Mouse (Mus musculus) heart, embryonic 14.5 days (tissue): ENCODE measurements at regions not wholly inside any gene's neighbourhood (a gene's known extent, or its start where the extent isn't known, plus 50 kb on each side); places are given as distances from the start of the nearest gene placed in this dataset.
"Not testable (repeated sequence)": the region's sequence is repeated elsewhere in the genome, so short reads cannot be mapped to it uniquely, and the experiment has no call there.

ENCODE experiments used
- ATAC-seq: fragments of 200-750 bp; cut with Nextera tagmentation; 2 replicates; pipeline ENCODE4 v1.8.0; 2017; ENCODE audit warnings: low read depth, moderate TSS enrichment; ENCODE audit not compliant: insufficient number of reproducible peaks, insufficient read depth, low FRiP score
- H3K27ac ChIP-seq, 2 experiments: fragments of 200-500 bp in 1 of 2; fragments of 300-500 bp in 1 of 2; sonication (generic) in 1 of 2; replicated peaks in 1 of 2; 2 replicates each; pipeline ENCODE4 v1.5.1; 2012 to 2014; ENCODE audit warnings: low read depth in 2 of 2, low read length in 2 of 2, control low read depth in 1 of 2, mild to moderate bottlenecking in 1 of 2, mixed read lengths in 1 of 2; ENCODE audit not compliant: control insufficient read depth in 1 of 2, insufficient read depth in 1 of 2
- H3K27me3 ChIP-seq: fragments of 300-500 bp; sonication (generic); 2 replicates; pipeline ENCODE4 v1.6.1; 2014; ENCODE audit warnings: mild to moderate bottlenecking, low read length, control low read depth; ENCODE audit not compliant: control insufficient read depth, insufficient read depth
- H3K36me3 ChIP-seq: fragments of 300-500 bp; sonication (generic); 2 replicates; pipeline ENCODE4 v1.6.1; 2014; ENCODE audit warnings: mild to moderate bottlenecking, control low read depth, low read length, mixed read lengths; ENCODE audit not compliant: control insufficient read depth, insufficient read depth
- H3K4me1 ChIP-seq, 2 experiments: fragments of 200-500 bp in 1 of 2; fragments of 300-500 bp in 1 of 2; sonication (generic) in 1 of 2; 2 replicates each; pipeline ENCODE4 v1.6.1; 2012 to 2014; ENCODE audit warnings: low read length in 2 of 2, control low read depth in 1 of 2, mixed read lengths in 1 of 2; ENCODE audit not compliant: control insufficient read depth in 2 of 2, insufficient read depth in 2 of 2
- H3K4me2 ChIP-seq: fragments of 300-500 bp; sonication (generic); 2 replicates; pipeline ENCODE4 v1.6.1; 2014; ENCODE audit warnings: mild to moderate bottlenecking, low read length
- H3K4me3 ChIP-seq, 2 experiments: fragments of 200-500 bp in 1 of 2; fragments of 300-500 bp in 1 of 2; sonication (generic) in 1 of 2; 2 replicates each; pipeline ENCODE4 v1.5.1; 2012 to 2014; ENCODE audit warnings: low read length in 2 of 2, mild to moderate bottlenecking in 2 of 2, control low read depth in 1 of 2, low read depth in 1 of 2, moderate library complexity in 1 of 2; ENCODE audit not compliant: control insufficient read depth in 1 of 2, insufficient read depth in 1 of 2
- H3K9ac ChIP-seq: fragments of 300-500 bp; sonication (generic); 2 replicates; pipeline ENCODE4 v1.6.1; 2014; ENCODE audit warnings: mild to moderate bottlenecking, low read length
- H3K9me3 ChIP-seq: fragments of 300-500 bp; sonication (generic); 2 replicates; pipeline ENCODE4 v1.6.1; 2016; ENCODE audit warnings: low read length, control low read depth; ENCODE audit not compliant: control insufficient read depth
- WGBS: fragments of 180-500 bp; shearing (Covaris S2); extraction: QIAGEN DNeasy Blood & Tissue Kit; methylation state at CpG from one replicate; pipeline ENCODE4 v1.1.7; 2014; 5-methylcytosine and 5-hydroxymethylcytosine counted together

- H3K36me3 ChIP-seq: no peaks in the 10 kb centered on the region
- H3K27me3 ChIP-seq: no peaks in the 10 kb centered on the region
- H3K27ac ChIP-seq: no peak overlapping the region
- H3K4me3 ChIP-seq: no peak overlapping the region
- H3K4me2 ChIP-seq: no peak overlapping the region
- no peak overlapping the region for H3K9ac ChIP-seq
- no peaks in the 10 kb centered on the region for H3K4me1 ChIP-seq
- no peak for ATAC-seq
- no peaks in the 10 kb centered on the region for H3K9me3 ChIP-seq
- 77% methylated on average over 3 of the region's 3 CpGs for WGBS
Measured at GRCm38 (mm10) chr12:71532161-71532560, 222.5 kb downstream of the Dact1 start.

DNA sequence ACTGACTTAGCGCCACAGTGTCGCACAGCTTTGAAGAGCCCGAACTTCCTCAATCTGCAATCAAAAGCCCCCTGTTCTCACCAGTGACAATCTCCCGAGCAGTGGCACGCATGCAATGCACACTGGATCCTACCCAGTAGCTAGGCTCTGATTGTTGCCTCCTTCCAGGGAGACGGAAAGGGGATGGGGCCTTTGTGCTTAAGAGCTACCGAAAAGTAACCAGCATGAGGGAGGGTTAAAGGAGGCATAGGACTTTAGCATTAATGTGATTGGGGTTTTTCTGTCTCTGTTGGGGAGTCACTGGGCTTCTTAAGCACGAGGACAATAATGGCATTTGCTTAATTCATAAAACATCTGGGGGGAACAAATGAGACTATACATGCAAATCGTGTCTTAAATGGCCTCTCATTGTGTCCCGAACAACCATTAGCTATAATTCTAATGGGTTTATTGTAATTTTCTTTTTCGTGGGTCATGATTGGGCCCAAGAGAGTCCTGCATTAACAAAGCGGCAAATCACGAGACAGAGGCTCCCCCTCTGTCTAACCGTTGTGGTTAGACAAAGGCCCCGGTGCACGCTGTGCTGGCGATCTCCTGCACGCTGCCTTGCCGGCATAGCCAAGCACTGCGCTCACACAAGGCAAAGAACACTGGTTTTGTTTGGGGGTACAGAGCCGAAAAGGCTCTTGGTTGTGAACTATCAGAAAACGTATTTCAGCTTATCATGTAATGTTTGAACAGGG lies 223.2 kb downstream of the Dact1 start:
- no peak overlapping the region for H3K9ac ChIP-seq
- ATAC-seq: no peak
- no peaks in the 10 kb centered on the region for H3K36me3 ChIP-seq
- H3K27ac ChIP-seq: no peak overlapping the region
- WGBS: 78% methylated on average over 22 of the region's 22 CpGs
- no peaks in the 10 kb centered on the region for H3K27me3 ChIP-seq
- no peak overlapping the region for H3K4me3 ChIP-seq
- H3K9me3 ChIP-seq: no peaks in the 10 kb centered on the region
- no peak overlapping the region for H3K4me2 ChIP-seq
- no peaks in the 10 kb centered on the region for H3K4me1 ChIP-seq

- WGBS: 79% methylated on average over 9 of the region's 9 CpGs
- no peak for ATAC-seq
- H3K36me3 ChIP-seq: no peaks in the 10 kb centered on the region
- no peaks in the 10 kb centered on the region for H3K27me3 ChIP-seq
- no peak overlapping the region for H3K4me3 ChIP-seq
- H3K4me2 ChIP-seq: no peak overlapping the region
- H3K9ac ChIP-seq: no peak overlapping the region
- peaks cover 1 to 2% of the 10 kb centered on the region in 2 experiments; a peak in 2 of 4 replicates for H3K4me1 ChIP-seq
- H3K27ac ChIP-seq: no peak overlapping the region
- H3K9me3 ChIP-seq: no peaks in the 10 kb centered on the region
Measured at GRCm38 (mm10) chr12:71533701-71534100, 224.0 kb downstream of the Dact1 start.

DNA sequence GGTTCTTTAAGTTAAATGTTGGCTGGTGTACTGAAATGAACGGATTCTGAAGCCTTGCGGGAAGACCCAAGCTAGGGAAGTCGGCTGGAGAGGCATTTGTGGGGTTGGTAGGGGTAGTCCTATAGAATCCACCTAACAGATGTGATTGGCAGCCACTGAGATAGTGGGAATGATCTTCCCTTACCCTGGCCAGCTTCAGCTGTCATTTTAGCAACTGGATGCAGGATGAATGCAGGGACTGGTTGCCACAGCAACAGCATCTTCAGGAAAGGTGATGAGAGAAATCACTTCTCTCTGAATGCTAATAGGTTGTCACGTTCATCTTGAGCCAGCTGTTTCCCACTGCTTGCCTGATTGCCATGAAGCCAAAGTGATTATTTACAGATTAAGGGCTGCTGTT lies 224.5 kb downstream of the Dact1 start:
- Histone ChIP-seq H3K9ac (no peak overlapping the region), H3K9me3 (no peaks in the 10 kb centered on the region), H3K4me1 (peaks cover 2 to 3% of the 10 kb centered on the region in 2 experiments; a peak in 2 of 4 replicates), H3K27me3 (no peaks in the 10 kb centered on the region), H3K4me3 (no peak overlapping the region), H3K4me2 (no peak overlapping the region), H3K36me3 (no peaks in the 10 kb centered on the region), H3K27ac (no peak overlapping the region)
- no peak for ATAC-seq
- 63% methylated on average over 4 of the region's 4 CpGs for WGBS

DNA sequence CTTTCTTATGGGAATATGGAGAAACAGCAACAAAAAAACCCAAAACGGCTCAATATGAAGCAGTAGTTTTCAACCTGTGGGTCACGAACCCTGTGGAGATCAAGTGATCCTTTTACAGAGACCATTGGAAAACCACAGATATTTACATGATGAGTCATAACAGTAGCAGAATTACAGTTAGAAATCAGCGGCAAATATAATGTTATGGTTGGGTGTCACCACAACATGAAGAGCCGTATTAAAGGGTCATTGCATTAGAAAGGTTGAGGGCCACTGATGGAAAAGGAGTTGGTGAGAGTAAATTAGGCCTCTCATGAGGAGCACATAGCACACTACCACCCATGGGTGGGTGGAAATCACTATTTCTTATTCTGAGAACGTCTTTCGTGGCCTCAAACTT lies 225.6 kb downstream of the Dact1 start:
- no peaks in the 10 kb centered on the region for H3K9me3 ChIP-seq
- H3K9ac ChIP-seq: no peak overlapping the region
- H3K4me3 ChIP-seq: no peak overlapping the region
- no peaks in the 10 kb centered on the region for H3K27me3 ChIP-seq
- no peak for ATAC-seq
- no peaks in the 10 kb centered on the region for H3K36me3 ChIP-seq
- no peak overlapping the region for H3K27ac ChIP-seq
- H3K4me2 ChIP-seq: no peak overlapping the region
- peaks cover 2 to 3% of the 10 kb centered on the region in 2 experiments; a peak in 2 of 4 replicates for H3K4me1 ChIP-seq
- WGBS: 94% methylated on average over 6 of the region's 6 CpGs

DNA sequence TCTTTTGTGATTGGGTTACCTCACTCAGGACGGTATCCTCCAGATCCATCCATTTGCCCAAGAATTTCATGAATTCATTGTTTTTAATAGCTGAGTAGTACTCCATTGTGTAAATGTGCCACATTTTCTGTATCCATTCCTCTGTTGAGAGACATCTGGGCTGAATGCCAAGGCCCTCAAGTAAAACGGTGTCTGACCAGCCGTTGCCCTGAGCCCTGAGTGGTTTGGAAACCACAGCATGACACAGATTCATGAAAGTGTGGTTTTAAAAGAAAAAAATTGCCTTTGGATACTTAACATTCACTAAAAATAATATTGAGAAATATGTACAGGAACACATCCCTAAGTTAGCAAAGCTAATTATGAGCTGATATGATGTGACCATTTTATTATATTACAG lies 226.1 kb downstream of the Dact1 start:
- not testable (repeated sequence) for H3K27ac ChIP-seq
- 50% methylated on average over 3 of the region's 3 CpGs for WGBS

GRCm38 (mm10) chr12:71538691-71539090 lies 229.0 kb downstream of the Dact1 start:
- Histone ChIP-seq H3K4me2 (no peak overlapping the region), H3K4me1 (peaks cover 7 to 9% of the 10 kb centered on the region in 2 experiments), H3K36me3 (no peaks in the 10 kb centered on the region), H3K27me3 (no peaks in the 10 kb centered on the region), H3K27ac (no peak overlapping the region), H3K9ac (no peak overlapping the region), H3K9me3 (no peaks in the 10 kb centered on the region), H3K4me3 (no peak overlapping the region)
- 47% methylated on average over 7 of the region's 7 CpGs for WGBS
- no peak for ATAC-seq

More for the DNA sequence above, 226.1 kb downstream of the Dact1 start:
- not testable (repeated sequence) for H3K4me1 ChIP-seq, H3K9me3 ChIP-seq, H3K4me3 ChIP-seq, H3K4me2 ChIP-seq, H3K36me3 ChIP-seq, ATAC-seq, H3K27me3 ChIP-seq, H3K9ac ChIP-seq

GRCm38 (mm10) chr12:71540279-71540678 lies 230.6 kb downstream of the Dact1 start:
- H3K36me3 ChIP-seq: no peaks in the 10 kb centered on the region
- H3K4me1 ChIP-seq: peaks cover 11 to 21% of the 10 kb centered on the region in 2 experiments
- no peaks in the 10 kb centered on the region for H3K27me3 ChIP-seq
- no peaks in the 10 kb centered on the region for H3K9me3 ChIP-seq
- no peak for ATAC-seq
- H3K4me3 ChIP-seq: no peak overlapping the region
- 86% methylated on average over 11 of the region's 11 CpGs for WGBS
- no peak overlapping the region for H3K9ac ChIP-seq
- no peak overlapping the region for H3K4me2 ChIP-seq
- no peak overlapping the region for H3K27ac ChIP-seq
